Mouse (Mus musculus): ENCODE data around the gene Phyh. TPM values are rescaled to one million over a fixed set of nuclear protein-coding genes. Genes with fewer than 3 reads are reported as not detected.

Gene Phyh
- polyA plus RNA-seq, 1 experiment from 2014 or later, result 50.8 TPM

DNA sequence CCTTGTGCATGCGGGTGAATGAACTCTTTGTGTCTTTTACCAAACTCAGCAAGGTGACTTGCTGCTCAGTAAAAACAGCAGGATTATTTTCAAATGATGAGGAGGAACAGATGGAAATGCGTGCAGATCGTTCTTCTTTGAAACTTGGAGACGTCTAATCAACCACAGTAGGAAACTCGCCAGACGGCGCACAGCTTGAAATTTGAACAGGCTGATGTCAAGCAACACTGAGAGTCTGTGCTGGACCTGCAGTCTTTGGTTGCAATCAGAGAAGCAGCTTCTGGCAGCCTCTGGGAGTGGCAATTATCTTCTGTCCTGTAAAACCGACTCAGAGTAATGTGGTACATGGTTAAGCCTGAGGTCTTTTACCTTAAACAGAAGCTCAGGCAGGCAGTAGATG is 59.3 kb downstream of the Phyh start:
- Histone ChIP-seq H3K9me3 (no peaks in the 10 kb centered on the region), H3K4me3 (no peak overlapping the region), H3K27ac (replicated peaks) (peak overlapping the region; percentile 67), H3K4me2 (replicated peaks) (no peak overlapping the region), H3K4me1 (peaks cover 21% of the 10 kb centered on the region), H3K36me3 (no peaks in the 10 kb centered on the region), H3K9ac (replicated peaks) (no peak overlapping the region), H3K27me3 (no peaks in the 10 kb centered on the region)
- 11% methylated on average over 8 of the region's 8 CpGs for WGBS
- peak; percentile 38; the same call in 1 of the 2 replicates for ATAC-seq (replicated peaks)

DNA sequence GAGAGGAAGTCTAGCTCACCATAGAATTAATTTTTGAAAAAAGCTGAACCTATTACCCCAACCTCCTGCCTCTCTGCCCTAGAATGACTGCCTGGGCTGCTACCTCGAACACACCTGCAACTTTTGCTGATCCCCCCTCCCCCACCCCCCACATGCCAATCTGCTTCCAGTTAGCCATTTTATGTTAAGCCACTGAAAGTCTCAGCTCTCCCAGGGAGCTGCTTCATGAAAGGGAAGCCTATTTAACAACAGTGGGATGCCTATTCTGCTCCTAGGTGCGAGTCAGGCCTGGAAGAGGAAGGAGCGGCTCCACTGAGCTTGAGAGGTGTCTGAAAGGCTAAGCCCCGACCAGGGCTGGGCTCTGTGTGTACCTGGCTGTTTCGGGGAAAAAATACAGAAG is 65.2 kb downstream of the Phyh start:
- Histone ChIP-seq H3K9me3 (no peaks in the 10 kb centered on the region), H3K4me3 (no peak overlapping the region), H3K4me1 (peaks cover under 1% of the 10 kb centered on the region; the same call in 1 of the 2 replicates), H3K36me3 (no peaks in the 10 kb centered on the region), H3K9ac (replicated peaks) (no peak overlapping the region), H3K27me3 (no peaks in the 10 kb centered on the region), H3K4me2 (replicated peaks) (no peak overlapping the region), H3K27ac (replicated peaks) (no peak overlapping the region)
- no peak for ATAC-seq (replicated peaks)
- WGBS, result 18% methylated on average over 5 of the region's 5 CpGs

DNA sequence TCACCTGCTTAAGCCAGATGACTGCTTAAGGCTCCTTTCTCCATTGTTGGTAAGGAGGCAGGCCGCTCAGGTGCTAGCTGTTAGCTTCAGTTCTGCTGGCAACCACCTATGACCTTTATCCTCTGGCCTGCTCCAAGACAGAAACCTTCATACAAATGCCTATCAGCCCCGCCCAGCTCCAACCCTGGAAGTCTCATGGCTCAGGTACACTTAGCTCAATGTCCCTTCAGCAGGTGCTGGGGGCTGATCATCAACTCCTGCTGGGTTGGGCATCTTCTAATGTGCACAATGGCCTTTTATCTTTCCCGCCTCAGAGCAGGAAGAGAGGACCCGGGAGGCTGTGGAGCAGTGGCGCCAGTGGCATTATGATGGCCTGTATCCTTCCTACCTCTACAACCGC is 66.2 kb downstream of the Phyh start:
- ATAC-seq (replicated peaks), result no peak
- H3K27ac ChIP-seq (replicated peaks), result no peak overlapping the region
- H3K4me1 ChIP-seq, result no peaks in the 10 kb centered on the region
- no peaks in the 10 kb centered on the region for H3K27me3 ChIP-seq
- H3K9ac ChIP-seq (replicated peaks), result no peak overlapping the region
- H3K9me3 ChIP-seq, result no peaks in the 10 kb centered on the region
- H3K4me3 ChIP-seq, result no peak overlapping the region
- WGBS, result 78% methylated on average over 6 of the region's 6 CpGs
- H3K36me3 ChIP-seq, result no peaks in the 10 kb centered on the region
- H3K4me2 ChIP-seq (replicated peaks), result no peak overlapping the region

DNA sequence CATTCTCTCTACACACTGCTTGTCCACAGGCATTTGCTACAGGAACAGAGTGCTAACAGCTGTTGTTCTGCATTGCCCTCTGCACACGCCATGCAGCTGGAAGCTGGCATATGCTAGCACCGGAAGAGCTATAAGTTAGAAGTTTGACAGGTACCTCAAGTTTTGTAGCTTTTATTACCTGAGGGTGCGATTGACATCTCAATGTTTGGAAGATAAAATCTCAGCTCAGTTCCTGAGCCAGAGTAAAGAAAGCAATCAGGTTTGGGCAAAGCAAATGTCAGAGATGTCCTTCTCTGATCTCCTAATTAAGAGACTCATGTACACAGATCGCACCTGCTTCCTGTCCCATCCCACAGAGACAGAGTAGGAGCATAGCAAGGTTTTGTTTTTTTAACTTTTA is 68.0 kb downstream of the Phyh start:
- Histone ChIP-seq H3K4me2 (replicated peaks) (no peak overlapping the region), H3K36me3 (no peaks in the 10 kb centered on the region), H3K9me3 (no peaks in the 10 kb centered on the region), H3K27me3 (no peaks in the 10 kb centered on the region), H3K4me1 (no peaks in the 10 kb centered on the region), H3K27ac (replicated peaks) (no peak overlapping the region), H3K4me3 (no peak overlapping the region), H3K9ac (replicated peaks) (no peak overlapping the region)
- 91% methylated on average over 4 of the region's 4 CpGs for WGBS
- ATAC-seq (replicated peaks), result no peak

DNA sequence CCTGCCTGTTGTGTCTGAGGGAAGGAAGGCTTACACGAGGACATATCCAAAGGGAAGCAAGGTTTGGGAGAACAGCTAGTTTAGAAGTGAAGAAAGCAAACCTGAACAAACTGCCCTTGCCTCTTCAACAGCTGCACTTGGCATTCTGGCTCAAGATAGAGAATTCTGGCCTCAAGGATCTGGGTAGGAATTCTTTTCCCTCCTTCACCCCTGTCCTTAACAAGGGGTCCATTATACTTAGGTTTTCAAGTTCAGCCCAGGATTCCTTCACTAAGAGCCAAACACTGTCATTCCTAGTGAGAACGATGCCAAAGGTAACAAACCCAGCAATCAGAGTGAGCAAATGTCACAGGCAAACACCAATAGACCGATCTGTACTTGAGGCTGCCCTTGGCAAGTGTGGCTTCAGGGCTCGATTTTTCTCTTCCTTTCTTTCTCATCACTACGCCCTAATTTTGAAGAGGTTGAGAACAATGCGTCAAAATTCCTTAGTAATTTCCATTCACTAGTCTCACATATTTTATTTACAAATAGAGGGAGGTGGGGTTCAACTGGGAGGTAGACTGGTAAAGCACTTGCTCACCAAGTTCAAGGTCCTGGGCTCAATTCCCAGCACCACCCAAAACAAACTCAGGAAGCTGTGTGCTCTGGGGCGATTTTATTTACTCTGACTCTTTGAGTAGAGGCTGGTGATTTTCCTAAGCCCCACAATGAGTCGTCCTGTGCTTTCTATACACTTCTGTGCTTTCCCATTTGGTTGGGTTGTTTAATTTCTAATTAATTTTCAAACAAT is 68.8 kb downstream of the Phyh start:
- H3K27ac ChIP-seq (replicated peaks), result no peak overlapping the region
- H3K4me3 ChIP-seq, result no peak overlapping the region
- no peaks in the 10 kb centered on the region for H3K27me3 ChIP-seq
- ATAC-seq (replicated peaks), result no peak
- H3K4me1 ChIP-seq, result no peaks in the 10 kb centered on the region
- no peak overlapping the region for H3K4me2 ChIP-seq (replicated peaks)
- WGBS, result 79% methylated on average over 8 of the region's 8 CpGs
- H3K36me3 ChIP-seq, result no peaks in the 10 kb centered on the region
- H3K9ac ChIP-seq (replicated peaks), result no peak overlapping the region
- H3K9me3 ChIP-seq, result no peaks in the 10 kb centered on the region

Other genes with a start within 250 kb of the Phyh start
- gene Bend7, start 201.2 kb upstream of the Phyh start, polyA plus RNA-seq (2015; fragmentation: Nextera tagmentation; extraction: Ambion mirVana), result 2.5 and 3.4 TPM in 2 replicates
- gene Sephs1, start 37.5 kb upstream of the Phyh start, polyA plus RNA-seq (2015; fragmentation: Nextera tagmentation; extraction: Ambion mirVana), result 80.5 and 81.5 TPM in 2 replicates
- not detected in 2 replicates for gene Ucma, start 57.1 kb downstream of the Phyh start, polyA plus RNA-seq (2015; fragmentation: Nextera tagmentation; extraction: Ambion mirVana)
- gene Mcm10, start 93.8 kb downstream of the Phyh start, polyA plus RNA-seq (2015; fragmentation: Nextera tagmentation; extraction: Ambion mirVana), result 11.8 and 14.9 TPM in 2 replicates
- 5.7 and 6.6 TPM in 2 replicates for gene Optn, start 145.0 kb downstream of the Phyh start, polyA plus RNA-seq (2015; fragmentation: Nextera tagmentation; extraction: Ambion mirVana)
- gene Ccdc3, start 218.8 kb downstream of the Phyh start, polyA plus RNA-seq (2015; fragmentation: Nextera tagmentation; extraction: Ambion mirVana), result 3.4 and 3.8 TPM in 2 replicates